ENCODE assay signal across 17 mouse cellular contexts in the genomic region with DNA sequence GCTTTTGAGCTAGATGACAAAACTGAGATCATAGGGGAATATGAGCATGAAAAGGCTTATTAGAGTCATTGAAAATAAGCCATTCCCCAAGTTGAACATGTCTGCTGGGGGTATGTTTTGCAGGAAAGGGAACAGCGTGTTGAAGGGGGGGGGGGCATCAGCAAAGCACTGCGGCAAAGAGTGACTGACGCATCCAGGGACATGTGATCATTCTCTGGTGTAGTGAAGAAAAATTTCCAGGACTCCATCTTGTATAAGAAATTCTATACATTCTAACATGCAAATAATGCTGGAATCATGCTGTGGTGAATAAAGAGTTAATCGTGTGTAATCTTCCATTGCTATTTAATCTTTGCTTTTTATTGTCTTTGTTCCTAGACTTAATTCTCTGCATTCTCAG.
DNase-seq lines count a peak whose midpoint lies in the region; ATAC-seq and TF ChIP-seq lines count a peak whose summit lies in the region.
"Had no signal": no experiment of that assay in that cellular context is flagged by ENCODE, and none has a peak within 500 bp of the region (broad histone marks: within the 10 kb centered on the region; RNA-seq: fewer than 3 reads in every experiment).

No protein-coding gene starts in this region.

- TF ChIP-seq CTCF in midbrain, postnatal 0 days (IDR thresholded peaks at IDR 0.05): no peak

- H3K9ac ChIP-seq in midbrain, embryonic 11.5 days (ENCODE audit: low read length): no peak overlapping the region
- no peak overlapping the region for H3K9ac ChIP-seq in forebrain, embryonic 16.5 days (replicated peaks; ENCODE audit: low read depth, low read length)
- H3K9ac ChIP-seq in midbrain, postnatal 0 days (replicated peaks; ENCODE audit: low read length, poor library complexity, severe bottlenecking): 0 out of 2 replicates have a peak overlapping the region, but pooled peaks have one; percentile 37
- H3K9ac ChIP-seq: liver, embryonic 14.5 days had no signal

- H3K4me2 ChIP-seq in midbrain, embryonic 11.5 days: peak overlapping the region; percentile 13
- H3K4me2 ChIP-seq in forebrain, embryonic 16.5 days (ENCODE audit: low read length): peak overlapping the region; percentile 23; the same call in 1 of the 2 replicates
- H3K4me2 ChIP-seq in midbrain, postnatal 0 days (ENCODE audit: low read depth, low read length, poor library complexity, severe bottlenecking): no peak overlapping the region

- no peaks in the 10 kb centered on the region for H3K36me3 ChIP-seq in midbrain, embryonic 11.5 days (ENCODE audit: control insufficient read depth, insufficient read depth, low read length)
- H3K36me3 ChIP-seq in midbrain, embryonic 10.5 days: no peaks in the 10 kb centered on the region
- no peaks in the 10 kb centered on the region for H3K36me3 ChIP-seq in forebrain, embryonic 16.5 days (ENCODE audit: control insufficient read depth, insufficient read depth)
- peaks cover 2% of the 10 kb centered on the region; the same call in 1 of the 2 replicates for H3K36me3 ChIP-seq in midbrain, postnatal 0 days (ENCODE audit: insufficient read depth, low read length)
- H3K36me3 ChIP-seq: G1E had no signal

- DNase-seq in cerebellum, postnatal 14 days: peak; percentile 11 to 19
- no peak for DNase-seq in cerebellum, adult 11-12 months
- DNase-seq in midbrain, embryonic 11.5 days (ENCODE audit: low spot score, missing footprints): no peak
- no peak for DNase-seq in midbrain, embryonic 10.5 days (ENCODE audit: low spot score)
- peak; percentile 71 for DNase-seq in midbrain, postnatal 0 days (ENCODE audit: low spot score)
- no peak for DNase-seq in lung, postnatal 36 days
- DNase-seq in adipocyte (ENCODE audit: low spot score): no peak
- DNase-seq: adrenal gland, postnatal 36 days; heart, adult 2 months; heart, postnatal 10 days; thymus, postnatal 25 days had no signal

- H3K4me3 ChIP-seq in midbrain, embryonic 11.5 days (ENCODE audit: low read depth, low read length): no peak overlapping the region
- no peak overlapping the region for H3K4me3 ChIP-seq in midbrain, embryonic 10.5 days
- peak overlapping the region; percentile 28 for H3K4me3 ChIP-seq in forebrain, embryonic 16.5 days (replicated peaks; ENCODE audit: low read length)
- peak overlapping the region; percentile 42 for H3K4me3 ChIP-seq in midbrain, postnatal 0 days (ENCODE audit: low read depth, low read length)
- H3K4me3 ChIP-seq: heart, adult 2 months; myocyte had no signal

- H3K27ac ChIP-seq in midbrain, embryonic 11.5 days (ENCODE audit: low read depth, low read length): no peak overlapping the region
- H3K27ac ChIP-seq in midbrain, embryonic 10.5 days (replicated peaks): no peak overlapping the region
- no peak overlapping the region for H3K27ac ChIP-seq in forebrain, embryonic 16.5 days (ENCODE audit: low read length)
- H3K27ac ChIP-seq in midbrain, postnatal 0 days (ENCODE audit: low read depth, low read length): 0 out of 2 replicates have a peak overlapping the region, but pooled peaks have one; percentile 26
- H3K27ac ChIP-seq: heart, adult 2 months; liver, embryonic 14.5 days; macrophage had no signal

- H3K27me3 ChIP-seq in midbrain, embryonic 11.5 days (ENCODE audit: control insufficient read depth, insufficient read depth, low read length): no peaks in the 10 kb centered on the region
- H3K27me3 ChIP-seq in midbrain, embryonic 10.5 days (ENCODE audit: low read depth, poor library complexity, severe bottlenecking): no peaks in the 10 kb centered on the region
- H3K27me3 ChIP-seq in forebrain, embryonic 16.5 days (replicated peaks; ENCODE audit: control insufficient read depth, insufficient read depth, low read length): no peaks in the 10 kb centered on the region
- H3K27me3 ChIP-seq in midbrain, postnatal 0 days (ENCODE audit: insufficient read depth, low read length): no peaks in the 10 kb centered on the region

- H3K4me1 ChIP-seq in midbrain, embryonic 11.5 days (ENCODE audit: control insufficient read depth, insufficient read depth, low read length): no peaks in the 10 kb centered on the region
- H3K4me1 ChIP-seq in midbrain, embryonic 10.5 days: no peaks in the 10 kb centered on the region
- H3K4me1 ChIP-seq in forebrain, embryonic 16.5 days (replicated peaks; ENCODE audit: control insufficient read depth, insufficient read depth, low read length): peaks cover 4% of the 10 kb centered on the region
- no peaks in the 10 kb centered on the region for H3K4me1 ChIP-seq in midbrain, postnatal 0 days (ENCODE audit: insufficient read depth, low read length)

- no peaks in the 10 kb centered on the region for H3K9me3 ChIP-seq in midbrain, embryonic 11.5 days (ENCODE audit: control insufficient read depth, low read length)
- H3K9me3 ChIP-seq in midbrain, embryonic 10.5 days (replicated peaks): no peaks in the 10 kb centered on the region
- no peaks in the 10 kb centered on the region for H3K9me3 ChIP-seq in forebrain, embryonic 16.5 days (ENCODE audit: control insufficient read depth, low read length)
- no peaks in the 10 kb centered on the region for H3K9me3 ChIP-seq in midbrain, postnatal 0 days (ENCODE audit: low read length)
- H3K9me3 ChIP-seq: G1E had no signal

- no peak for ATAC-seq in midbrain, embryonic 11.5 days (ENCODE audit: low FRiP score)
- peak; percentile 41; the same call in 1 of the 2 replicates for ATAC-seq in forebrain, embryonic 16.5 days
- peak; percentile 63 for ATAC-seq in midbrain, postnatal 0 days (ENCODE audit: low FRiP score)
- ATAC-seq: intestine, postnatal 0 days had no signal

- 74% methylated on average over 4 of the region's 4 CpGs for WGBS in midbrain, embryonic 11.5 days
- WGBS in midbrain, embryonic 10.5 days: 84% methylated on average over 4 of the region's 4 CpGs
- 55% methylated on average over 4 of the region's 4 CpGs for WGBS in forebrain, embryonic 16.5 days
- 62% methylated on average over 4 of the region's 4 CpGs for WGBS in midbrain, postnatal 0 days

Comparison
In these comparisons a context has a peak if more than half of its experiments do, and no peak if none do; other contexts are left out.
1. DNase-seq: peak in cerebellum, postnatal 14 days (2 of 2) and midbrain, postnatal 0 days (single experiment); none in cerebellum, adult 11-12 months (single experiment), midbrain, embryonic 11.5 days (single experiment), midbrain, embryonic 10.5 days (single experiment), lung, postnatal 36 days (single experiment) and adipocyte (single experiment).
2. H3K4me3 ChIP-seq: peak in forebrain, embryonic 16.5 days (single experiment) and midbrain, postnatal 0 days (single experiment); none in midbrain, embryonic 11.5 days (single experiment) and midbrain, embryonic 10.5 days (single experiment).